11 mouse cellular contexts compared by ENCODE assay signal in genomic region chr5:149272535-149272934, GRCm38 (mm10). TPM values are rescaled to one million over a fixed set of nuclear protein-coding genes. Genes with fewer than 3 reads are reported as not detected.
A peak's percentile ranks its signal among the peaks of the same experiment; 100 is the strongest.
DNase-seq lines count a peak whose midpoint lies in the region; ATAC-seq and TF ChIP-seq lines count a peak whose summit lies in the region.
"Had no signal": no experiment of that assay in that cellular context is flagged by ENCODE, and none has a peak within 500 bp of the region (broad histone marks: within the 10 kb centered on the region; RNA-seq: fewer than 3 reads in every experiment).

No protein-coding gene starts in this region.

- peak; percentile 14; the same call in 1 of the 2 replicates for ATAC-seq in liver, embryonic 13.5 days (ENCODE audit: low read depth)
- no peak for ATAC-seq in intestine, postnatal 0 days
- no peak for ATAC-seq in midbrain, embryonic 14.5 days (ENCODE audit: low FRiP score, low TSS enrichment)
- ATAC-seq: forebrain, embryonic 13.5 days; intestine, embryonic 15.5 days had no signal

- no peak overlapping the region for H3K27ac ChIP-seq in liver, embryonic 13.5 days
- no peak overlapping the region for H3K27ac ChIP-seq in intestine, postnatal 0 days (ENCODE audit: low read depth, low read length)
- no peak overlapping the region for H3K27ac ChIP-seq in midbrain, embryonic 14.5 days (replicated peaks; ENCODE audit: low read depth, low read length)
- H3K27ac ChIP-seq: forebrain, embryonic 13.5 days; intestine, embryonic 15.5 days had no signal

- H3K36me3 ChIP-seq in liver, embryonic 13.5 days, result no peaks in the 10 kb centered on the region
- H3K36me3 ChIP-seq in intestine, postnatal 0 days (ENCODE audit: control insufficient read depth, insufficient read depth), result no peaks in the 10 kb centered on the region
- H3K36me3 ChIP-seq in midbrain, embryonic 14.5 days (ENCODE audit: control insufficient read depth, insufficient read depth, low read length), result no peaks in the 10 kb centered on the region
- H3K36me3 ChIP-seq: intestine, embryonic 15.5 days had no signal

- DNase-seq in heart, adult 18-20 months, result peak; percentile 30 to 66
- DNase-seq in heart, postnatal 4 days, result no peak
- DNase-seq in MEL-GATA-1-ER (ENCODE audit: extremely low read depth, low read depth), result peak; percentile 42
- DNase-seq in liver, embryonic 13.5 days, result no peak
- peak; percentile 42 to 44 for DNase-seq in monocyte, adult 2 months (ENCODE audit: low read depth in 1 of 2, low spot score in 2 of 2)
- no peak for DNase-seq in midbrain, embryonic 14.5 days
- no peak for DNase-seq in urinary bladder, postnatal 14 days (ENCODE audit: low spot score)
- DNase-seq: spleen, adult 18-20 months had no signal

- no peak overlapping the region for H3K9ac ChIP-seq in liver, embryonic 13.5 days
- H3K9ac ChIP-seq in intestine, postnatal 0 days (ENCODE audit: low read depth, low read length), result no peak overlapping the region
- H3K9ac ChIP-seq in midbrain, embryonic 14.5 days (replicated peaks; ENCODE audit: low read length), result no peak overlapping the region
- H3K9ac ChIP-seq: forebrain, embryonic 13.5 days; intestine, embryonic 15.5 days had no signal

- H3K9me3 ChIP-seq in liver, embryonic 13.5 days (replicated peaks), result no peaks in the 10 kb centered on the region
- H3K9me3 ChIP-seq in intestine, postnatal 0 days (ENCODE audit: control insufficient read depth), result no peaks in the 10 kb centered on the region; the same call in 1 of the 2 replicates
- H3K9me3 ChIP-seq in midbrain, embryonic 14.5 days (ENCODE audit: control insufficient read depth, low read length), result no peaks in the 10 kb centered on the region
- H3K9me3 ChIP-seq: intestine, embryonic 15.5 days had no signal

- peaks cover 35% of the 10 kb centered on the region for H3K4me1 ChIP-seq in liver, embryonic 13.5 days (replicated peaks)
- no peaks in the 10 kb centered on the region for H3K4me1 ChIP-seq in intestine, postnatal 0 days (replicated peaks; ENCODE audit: control insufficient read depth, insufficient read depth, low read length)
- no peaks in the 10 kb centered on the region for H3K4me1 ChIP-seq in midbrain, embryonic 14.5 days (ENCODE audit: control insufficient read depth, insufficient read depth, low read length)
- H3K4me1 ChIP-seq: forebrain, embryonic 13.5 days; intestine, embryonic 15.5 days had no signal

- 30% methylated on average over 4 of the region's 4 CpGs for WGBS in liver, embryonic 13.5 days (ENCODE audit: insufficient replicate concordance)
- WGBS in intestine, postnatal 0 days, result 65% methylated on average over 4 of the region's 4 CpGs
- 80% methylated on average over 4 of the region's 4 CpGs for WGBS in midbrain, embryonic 14.5 days

- H3K4me3 ChIP-seq in liver, embryonic 13.5 days (replicated peaks), result no peak overlapping the region
- no peak overlapping the region for H3K4me3 ChIP-seq in intestine, postnatal 0 days (ENCODE audit: low read depth, low read length)
- H3K4me3 ChIP-seq in midbrain, embryonic 14.5 days (replicated peaks; ENCODE audit: low read depth, low read length), result no peak overlapping the region
- H3K4me3 ChIP-seq: forebrain, embryonic 13.5 days; intestine, embryonic 15.5 days had no signal

- TF ChIP-seq CTCF in intestine, postnatal 0 days (IDR thresholded peaks at IDR 0.05; ENCODE audit: low read depth), result no peak

- H3K4me2 ChIP-seq in liver, embryonic 13.5 days, result no peak overlapping the region
- H3K4me2 ChIP-seq in intestine, postnatal 0 days (replicated peaks; ENCODE audit: low read depth), result no peak overlapping the region
- H3K4me2 ChIP-seq in midbrain, embryonic 14.5 days (ENCODE audit: low read length), result no peak overlapping the region
- H3K4me2 ChIP-seq: forebrain, embryonic 13.5 days; intestine, embryonic 15.5 days had no signal

- H3K27me3 ChIP-seq in liver, embryonic 13.5 days, result no peaks in the 10 kb centered on the region
- H3K27me3 ChIP-seq in intestine, postnatal 0 days (replicated peaks; ENCODE audit: control insufficient read depth, insufficient read depth, low read length), result no peaks in the 10 kb centered on the region
- H3K27me3 ChIP-seq in midbrain, embryonic 14.5 days (ENCODE audit: control insufficient read depth, insufficient read depth, low read length), result no peaks in the 10 kb centered on the region
- H3K27me3 ChIP-seq: forebrain, embryonic 13.5 days; intestine, embryonic 15.5 days had no signal

RNA-seq across cellular contexts. Expression of gene Alox5ap, which starts 8.0 kb away (rescaled TPM):
- total RNA-seq in heart, adult 18-20 months (2021), result 10 to 100 TPM; 12.6 TPM
- 1 to 10 TPM; 7.6 TPM for total RNA-seq in heart, postnatal 4 days (2021)
- 22.5 and 24.7 TPM in 2 replicates for polyA plus RNA-seq in liver, embryonic 13.5 days (2015; fragmentation: Nextera tagmentation; extraction: Ambion mirVana)
- 4.6 and 4.9 TPM in 2 replicates for polyA plus RNA-seq in intestine, postnatal 0 days (2015; fragmentation: Nextera tagmentation; extraction: Ambion mirVana)
- 10.9 and 12.2 TPM in 2 replicates for polyA plus RNA-seq in midbrain, embryonic 14.5 days (2014; fragmentation: Nextera tagmentation; extraction: Ambion mirVana)

Comparison
In these comparisons a context has a peak if more than half of its experiments do, and no peak if none do; other contexts are left out.
1. DNase-seq: peak in heart, adult 18-20 months (2 of 2), MEL-GATA-1-ER (single experiment) and monocyte, adult 2 months (2 of 2); none in heart, postnatal 4 days (single experiment), liver, embryonic 13.5 days (single experiment), midbrain, embryonic 14.5 days (single experiment) and urinary bladder, postnatal 14 days (single experiment).